Mouse (Mus musculus): ENCODE data around the gene Atxn7l3.

DNA sequence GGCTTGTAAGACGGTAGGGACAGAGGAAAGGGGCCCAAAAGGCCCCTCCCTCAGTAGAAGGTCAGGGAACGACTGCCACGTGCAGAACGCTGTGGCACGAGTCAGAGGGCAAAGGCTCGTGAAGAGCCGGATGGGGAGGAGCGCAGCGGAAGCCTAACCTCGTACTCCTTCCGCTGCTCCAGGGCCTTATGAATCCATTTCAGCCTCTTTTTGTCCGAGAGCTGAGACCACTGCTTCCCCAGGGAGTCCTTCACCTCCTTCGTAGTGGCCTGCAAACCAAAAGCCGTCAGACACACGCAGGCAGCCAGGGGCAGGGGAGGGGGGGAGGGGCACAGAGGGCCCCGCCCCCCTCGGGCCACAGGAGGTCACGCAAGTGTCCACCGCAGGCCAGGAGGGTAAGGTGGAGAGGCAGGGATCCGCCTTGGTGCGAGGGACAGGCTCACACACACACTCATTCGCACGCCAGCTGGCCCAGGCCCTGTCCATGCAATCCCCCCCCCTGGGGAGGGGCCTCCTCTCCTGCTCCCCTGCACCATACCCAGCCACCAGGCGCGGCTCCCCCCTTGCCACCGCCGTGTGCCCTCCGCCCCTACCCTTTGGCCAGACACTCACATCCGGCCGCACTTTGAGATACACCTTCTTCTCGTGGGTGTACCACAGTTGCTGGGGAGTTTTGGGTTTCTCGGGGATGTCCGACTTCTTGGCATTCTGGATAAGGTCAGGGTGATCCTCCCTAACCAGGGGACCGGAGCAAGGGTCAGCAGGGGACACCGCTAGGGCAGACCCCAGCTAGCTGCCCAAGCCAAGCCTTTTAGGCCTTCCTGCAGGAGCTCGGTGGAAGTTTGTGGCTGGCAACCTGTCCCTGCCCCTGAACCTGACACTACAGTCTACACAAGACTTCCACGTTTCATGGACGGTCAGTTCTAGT lies 14.6 kb upstream of the Atxn7l3 start:
- TF ChIP-seq GATA1 (IDR thresholded peaks at IDR 0.05; ENCODE audit: borderline replicate concordance, low read length), result no peak
- TF ChIP-seq FLI1 (IDR thresholded peaks at IDR 0.05; ENCODE audit: low read length), result no peak

All from megakaryocyte, embryonic 14.5 days (primary cell).